Mouse (Mus musculus): Measurements from ENCODE around the gene Psmb3.

The Psmb3 gene

GRCm38 (mm10) chr11:97668160-97668559 is 35.0 kb upstream of the Psmb3 start:
- DNase-seq = no peak

- DNase-seq = peak in 1 of 2 experiments; percentile 52
These were observed 33.9 kb upstream of the Psmb3 start for GRCm38 (mm10) chr11:97669268-97669667.

GRCm38 (mm10) chr11:97669829-97670228 is 33.4 kb upstream of the Psmb3 start:
- DNase-seq = peak; percentile 70 to 80

- DNase-seq = peak in 1 of 2 experiments; percentile 26
These were observed 32.7 kb upstream of the Psmb3 start for GRCm38 (mm10) chr11:97670234-97671176.

- DNase-seq = no peak
These were observed 32.0 kb upstream of the Psmb3 start for GRCm38 (mm10) chr11:97671177-97671527.

- no peak for DNase-seq
These were observed 30.1 kb upstream of the Psmb3 start for GRCm38 (mm10) chr11:97673148-97673547.

- no peak for DNase-seq
These were observed 27.0 kb upstream of the Psmb3 start for GRCm38 (mm10) chr11:97676050-97676754.

GRCm38 (mm10) chr11:97677381-97677780 is 25.8 kb upstream of the Psmb3 start:
- DNase-seq = no peak

GRCm38 (mm10) chr11:97677842-97678241 is 25.4 kb upstream of the Psmb3 start:
- DNase-seq = no peak

- no peak for DNase-seq
These were observed 24.9 kb upstream of the Psmb3 start for GRCm38 (mm10) chr11:97678301-97678700.

- DNase-seq = no peak
These were observed 22.8 kb upstream of the Psmb3 start for GRCm38 (mm10) chr11:97680430-97680829.

GRCm38 (mm10) chr11:97682504-97683055 is 20.6 kb upstream of the Psmb3 start:
- DNase-seq = no peak

- no peak for DNase-seq
These were observed 19.0 kb upstream of the Psmb3 start for GRCm38 (mm10) chr11:97684063-97684680.

GRCm38 (mm10) chr11:97684766-97685165 is 18.4 kb upstream of the Psmb3 start:
- no peak for DNase-seq

- peak; percentile 96 to 99 for DNase-seq
These were observed 17.4 kb upstream of the Psmb3 start, which contains the start of gene Cisd3 for GRCm38 (mm10) chr11:97685613-97686321. Gene Cisd3, plus strand, starts transcription at chr11:97685826.

- DNase-seq = no peak
These were observed 16.8 kb upstream of the Psmb3 start for GRCm38 (mm10) chr11:97686322-97686908.

GRCm38 (mm10) chr11:97687061-97687460 is 16.1 kb upstream of the Psmb3 start:
- peak; percentile 41 to 77 for DNase-seq

GRCm38 (mm10) chr11:97689861-97690260 is 13.3 kb upstream of the Psmb3 start:
- peak in 1 of 2 experiments; percentile 69 for DNase-seq

GRCm38 (mm10) chr11:97694435-97694834 is 8.8 kb upstream of the Psmb3 start:
- DNase-seq = no peak

GRCm38 (mm10) chr11:97694921-97695711 is 8.1 kb upstream of the Psmb3 start:
- DNase-seq = peak in 1 of 2 experiments; percentile 62
